Mouse (Mus musculus): ENCODE data around the gene Dcun1d1. TPM values are rescaled to one million over a fixed set of nuclear protein-coding genes. Genes with fewer than 3 reads are reported as not detected.

The Dcun1d1 gene
- polyA plus RNA-seq, 1 experiment from 2014 or later = 95.0 TPM

GRCm38 (mm10) chr3:35963921-35964320 is 26.7 kb upstream of the Dcun1d1 start:
- Histone ChIP-seq H3K4me2 (no peak overlapping the region), H3K9ac (ENCODE audit: low read depth, low read length) (no peak overlapping the region), H3K4me1 (replicated peaks; ENCODE audit: control insufficient read depth, insufficient read depth, low read length) (no peaks in the 10 kb centered on the region), H3K27me3 (replicated peaks; ENCODE audit: control insufficient read depth, insufficient read depth, low read length) (no peaks in the 10 kb centered on the region), H3K27ac (ENCODE audit: low read depth, low read length) (no peak overlapping the region), H3K4me3 (ENCODE audit: low read depth, low read length) (no peak overlapping the region), H3K36me3 (ENCODE audit: control insufficient read depth, insufficient read depth, low read length) (0 out of 2 replicates have a peak, but pooled peaks cover 4% of the 10 kb centered on the region), H3K9me3 (ENCODE audit: control insufficient read depth, low read length) (no peaks in the 10 kb centered on the region)
- WGBS = 87% methylated on average over 5 of the region's 5 CpGs
- DNase-seq (ENCODE audit: low spot score) (no peak), ATAC-seq (replicated peaks; ENCODE audit: low FRiP score) (no peak)

DNA sequence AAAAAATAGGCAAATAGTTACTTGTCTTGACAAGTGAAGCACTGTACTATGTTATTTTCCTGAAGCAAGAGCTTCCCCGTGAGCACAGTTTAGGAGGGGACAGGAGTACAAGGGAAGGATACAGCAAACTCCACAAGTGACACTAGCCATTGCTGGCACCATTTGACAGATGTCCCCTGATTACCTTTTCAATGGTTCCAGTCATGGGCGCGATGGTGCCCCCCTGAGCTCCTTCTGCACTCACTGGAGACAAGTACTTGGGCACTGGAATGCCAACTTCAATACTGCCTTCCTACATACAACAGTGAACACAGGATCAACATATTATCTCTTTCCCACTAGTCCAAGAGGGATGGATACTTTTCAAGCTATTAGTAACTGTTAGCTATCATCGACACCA is 26.2 kb upstream of the Dcun1d1 start:
- H3K4me1 ChIP-seq (replicated peaks; ENCODE audit: control insufficient read depth, insufficient read depth, low read length) = no peaks in the 10 kb centered on the region
- no peak overlapping the region for H3K27ac ChIP-seq (ENCODE audit: low read depth, low read length)
- 0 out of 2 replicates have a peak, but pooled peaks cover 4% of the 10 kb centered on the region for H3K36me3 ChIP-seq (ENCODE audit: control insufficient read depth, insufficient read depth, low read length)
- WGBS = 86% methylated on average over 4 of the region's 4 CpGs
- H3K9me3 ChIP-seq (ENCODE audit: control insufficient read depth, low read length) = no peaks in the 10 kb centered on the region
- no peak overlapping the region for H3K9ac ChIP-seq (ENCODE audit: low read depth, low read length)
- no peak overlapping the region for H3K4me3 ChIP-seq (ENCODE audit: low read depth, low read length)
- ATAC-seq (replicated peaks; ENCODE audit: low FRiP score) = no peak
- H3K27me3 ChIP-seq (replicated peaks; ENCODE audit: control insufficient read depth, insufficient read depth, low read length) = no peaks in the 10 kb centered on the region
- DNase-seq (ENCODE audit: low spot score) = no peak
- H3K4me2 ChIP-seq = no peak overlapping the region

DNA sequence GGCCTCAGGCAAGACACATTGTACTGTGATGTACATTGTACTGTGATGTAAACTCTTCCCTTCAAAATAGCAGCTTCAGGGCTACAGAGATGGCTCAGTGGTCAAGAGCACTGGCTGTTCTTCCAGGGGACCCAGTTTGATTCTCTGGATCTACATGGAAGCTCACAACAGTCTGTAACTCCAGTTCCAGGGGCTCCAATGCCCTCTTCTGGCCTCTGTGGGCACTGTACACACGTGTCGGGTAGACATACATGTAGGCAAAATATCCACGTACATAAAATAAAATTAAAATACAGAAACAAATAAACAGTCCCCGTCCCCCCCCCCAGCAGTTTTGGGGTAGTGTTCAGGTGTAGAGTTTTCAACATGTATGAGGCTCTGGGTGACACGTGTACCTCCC is 25.7 kb upstream of the Dcun1d1 start:
- 86% methylated on average over 5 of the region's 5 CpGs for WGBS
- H3K4me3 ChIP-seq (ENCODE audit: low read depth, low read length) = no peak overlapping the region
- ATAC-seq (replicated peaks; ENCODE audit: low FRiP score) = no peak

DNA sequence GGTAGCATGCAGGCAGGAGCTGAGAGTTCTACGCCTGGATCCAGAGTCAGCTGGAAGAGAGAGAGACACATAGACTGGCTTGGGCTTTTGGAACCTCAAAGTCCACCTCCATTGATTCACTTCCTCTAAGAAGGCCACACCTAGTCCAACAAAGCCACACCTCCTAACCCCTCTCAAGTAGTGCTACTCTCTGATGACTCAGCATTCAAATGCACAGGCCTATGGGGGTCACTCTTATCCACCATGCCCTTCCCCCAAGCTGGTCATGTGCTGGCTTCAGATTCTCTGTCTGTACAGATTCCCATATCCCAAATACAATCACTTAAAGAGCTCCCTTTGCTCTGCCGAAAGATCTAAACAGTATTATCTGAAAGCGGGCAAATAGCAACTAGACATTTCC is 20.0 kb upstream of the Dcun1d1 start:
- Histone ChIP-seq H3K4me3 (ENCODE audit: low read depth, low read length) (no peak overlapping the region), H3K9me3 (ENCODE audit: control insufficient read depth, low read length) (no peaks in the 10 kb centered on the region), H3K4me1 (replicated peaks; ENCODE audit: control insufficient read depth, insufficient read depth, low read length) (no peaks in the 10 kb centered on the region), H3K36me3 (ENCODE audit: control insufficient read depth, insufficient read depth, low read length) (no peaks in the 10 kb centered on the region), H3K4me2 (no peak overlapping the region), H3K9ac (ENCODE audit: low read depth, low read length) (no peak overlapping the region), H3K27me3 (replicated peaks; ENCODE audit: control insufficient read depth, insufficient read depth, low read length) (no peaks in the 10 kb centered on the region), H3K27ac (ENCODE audit: low read depth, low read length) (no peak overlapping the region)
- 90% methylated on average over 3 of the region's 3 CpGs for WGBS
- ATAC-seq (replicated peaks; ENCODE audit: low FRiP score) = no peak
- DNase-seq (ENCODE audit: low spot score) = no peak

More for the DNA sequence above, 25.7 kb upstream of the Dcun1d1 start:
- Histone ChIP-seq H3K4me2 (no peak overlapping the region), H3K27me3 (replicated peaks; ENCODE audit: control insufficient read depth, insufficient read depth, low read length) (no peaks in the 10 kb centered on the region), H3K9me3 (ENCODE audit: control insufficient read depth, low read length) (no peaks in the 10 kb centered on the region), H3K36me3 (ENCODE audit: control insufficient read depth, insufficient read depth, low read length) (0 out of 2 replicates have a peak, but pooled peaks cover 4% of the 10 kb centered on the region), H3K27ac (ENCODE audit: low read depth, low read length) (no peak overlapping the region), H3K9ac (ENCODE audit: low read depth, low read length) (no peak overlapping the region), H3K4me1 (replicated peaks; ENCODE audit: control insufficient read depth, insufficient read depth, low read length) (no peaks in the 10 kb centered on the region)
- DNase-seq (ENCODE audit: low spot score) = no peak

DNA sequence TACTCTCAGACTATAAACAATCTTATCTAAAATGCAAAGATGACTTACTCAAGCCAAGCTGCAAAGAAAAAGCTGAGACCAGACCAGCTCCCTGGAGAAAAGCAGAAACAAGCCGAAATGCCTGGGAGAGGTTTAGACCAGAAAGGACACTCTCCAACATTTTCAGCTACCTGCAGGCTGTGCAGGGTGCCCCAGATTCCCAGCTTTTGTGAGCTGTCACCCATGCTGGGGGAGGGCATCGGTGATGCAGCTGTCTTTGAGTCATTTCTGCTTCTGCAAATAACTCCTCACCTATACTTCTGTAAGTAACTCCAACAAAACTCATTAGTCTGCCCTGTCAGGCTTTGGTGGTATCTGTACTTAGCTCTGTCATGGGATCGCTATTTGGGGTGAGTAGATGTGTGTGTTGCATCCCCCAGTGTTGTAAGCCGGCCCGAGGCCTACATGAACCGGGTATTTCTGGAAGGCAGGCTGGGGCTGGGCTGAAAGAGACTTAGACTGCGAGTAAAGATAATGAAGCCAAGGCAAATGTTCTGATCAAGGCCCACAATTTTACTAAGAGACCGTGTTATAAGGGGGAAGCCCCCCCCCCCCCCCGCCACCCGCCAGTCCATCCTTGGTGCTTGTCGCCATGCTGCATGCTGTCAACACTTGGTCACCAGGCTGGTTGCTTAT is 17.8 kb upstream of the Dcun1d1 start:
- no peak for ATAC-seq (replicated peaks; ENCODE audit: low FRiP score)
- Histone ChIP-seq H3K4me2 (no peak overlapping the region), H3K9ac (ENCODE audit: low read depth, low read length) (no peak overlapping the region), H3K9me3 (ENCODE audit: control insufficient read depth, low read length) (no peaks in the 10 kb centered on the region), H3K4me1 (replicated peaks; ENCODE audit: control insufficient read depth, insufficient read depth, low read length) (no peaks in the 10 kb centered on the region), H3K4me3 (ENCODE audit: low read depth, low read length) (no peak overlapping the region), H3K27me3 (replicated peaks; ENCODE audit: control insufficient read depth, insufficient read depth, low read length) (no peaks in the 10 kb centered on the region), H3K27ac (ENCODE audit: low read depth, low read length) (no peak overlapping the region), H3K36me3 (ENCODE audit: control insufficient read depth, insufficient read depth, low read length) (no peaks in the 10 kb centered on the region)
- 89% methylated on average over 11 of the region's 11 CpGs for WGBS
- DNase-seq (ENCODE audit: low spot score) = no peak

DNA sequence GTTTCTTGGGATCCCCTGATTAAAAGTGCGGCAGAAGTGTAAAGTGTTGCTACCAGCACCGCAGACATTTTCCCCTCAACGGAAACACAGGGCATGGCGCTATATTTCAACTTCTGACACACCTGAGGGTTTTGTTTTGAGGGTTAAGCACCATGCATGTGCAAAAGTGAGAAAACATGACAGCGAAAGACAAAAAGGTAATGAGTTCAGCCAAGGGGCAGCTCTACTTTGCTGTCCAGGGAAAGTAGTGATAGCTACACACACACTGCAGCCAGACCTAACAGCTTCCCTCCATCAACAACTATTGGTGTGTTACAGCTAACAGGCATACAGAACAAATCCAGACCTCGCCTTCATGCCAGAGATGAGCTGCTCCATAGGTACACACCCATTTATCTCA is 16.6 kb upstream of the Dcun1d1 start:
- Histone ChIP-seq H3K27ac (ENCODE audit: low read depth, low read length) (no peak overlapping the region), H3K27me3 (replicated peaks; ENCODE audit: control insufficient read depth, insufficient read depth, low read length) (no peaks in the 10 kb centered on the region), H3K36me3 (ENCODE audit: control insufficient read depth, insufficient read depth, low read length) (no peaks in the 10 kb centered on the region), H3K9me3 (ENCODE audit: control insufficient read depth, low read length) (no peaks in the 10 kb centered on the region), H3K9ac (ENCODE audit: low read depth, low read length) (no peak overlapping the region), H3K4me3 (ENCODE audit: low read depth, low read length) (no peak overlapping the region), H3K4me1 (replicated peaks; ENCODE audit: control insufficient read depth, insufficient read depth, low read length) (no peaks in the 10 kb centered on the region), H3K4me2 (no peak overlapping the region)
- 85% methylated on average over 6 of the region's 6 CpGs for WGBS
- DNase-seq (ENCODE audit: low spot score) (no peak), ATAC-seq (replicated peaks; ENCODE audit: low FRiP score) (no peak)

DNA sequence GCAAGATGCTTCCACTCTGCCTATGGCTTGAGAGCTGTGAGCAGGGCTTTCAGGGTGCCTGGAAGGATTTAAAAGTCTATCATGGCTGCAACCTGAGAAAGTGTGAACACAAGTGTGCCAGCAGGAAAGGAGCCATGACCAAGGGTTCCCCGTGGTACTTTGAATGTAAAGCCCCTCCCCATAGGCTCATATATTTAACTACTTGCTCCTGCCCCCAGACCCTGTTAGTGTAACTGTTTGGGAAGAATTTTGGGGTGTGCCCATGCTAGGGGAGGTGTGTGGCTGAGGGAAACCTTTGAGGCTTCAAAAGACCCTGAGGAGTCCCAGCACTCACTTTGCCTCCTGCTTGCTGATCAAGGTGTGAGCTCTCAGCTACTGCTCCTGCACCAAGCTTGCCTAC is 15.9 kb upstream of the Dcun1d1 start:
- Histone ChIP-seq H3K27me3 (replicated peaks; ENCODE audit: control insufficient read depth, insufficient read depth, low read length) (no peaks in the 10 kb centered on the region), H3K4me2 (no peak overlapping the region), H3K9ac (ENCODE audit: low read depth, low read length) (no peak overlapping the region), H3K4me1 (replicated peaks; ENCODE audit: control insufficient read depth, insufficient read depth, low read length) (no peaks in the 10 kb centered on the region), H3K4me3 (ENCODE audit: low read depth, low read length) (no peak overlapping the region), H3K36me3 (ENCODE audit: control insufficient read depth, insufficient read depth, low read length) (no peaks in the 10 kb centered on the region), H3K27ac (ENCODE audit: low read depth, low read length) (no peak overlapping the region), H3K9me3 (ENCODE audit: control insufficient read depth, low read length) (no peaks in the 10 kb centered on the region)
- 41% methylated on average over 1 of the region's 1 CpGs for WGBS
- DNase-seq (ENCODE audit: low spot score) = no peak
- no peak for ATAC-seq (replicated peaks; ENCODE audit: low FRiP score)

DNA sequence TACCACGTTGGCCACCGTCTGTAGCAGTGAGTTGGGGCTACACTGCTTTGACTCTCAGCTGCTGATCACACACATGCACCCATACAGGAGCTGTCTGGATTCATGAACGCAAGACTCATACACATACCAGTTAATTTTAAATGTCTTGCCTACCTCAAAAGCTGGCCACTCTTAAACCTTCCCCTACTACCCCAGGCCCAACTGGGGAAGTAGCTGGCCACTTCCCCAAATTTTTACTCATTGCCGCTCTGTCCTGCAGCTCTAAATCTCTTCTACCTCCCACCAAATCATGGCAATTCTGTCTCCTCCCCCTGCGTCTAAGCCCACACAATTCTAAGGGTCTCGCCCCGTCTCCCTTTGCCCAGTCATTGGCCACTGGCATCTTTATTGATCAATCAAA is 11.0 kb upstream of the Dcun1d1 start:
- Histone ChIP-seq H3K4me2 (no peak overlapping the region), H3K4me1 (replicated peaks; ENCODE audit: control insufficient read depth, insufficient read depth, low read length) (no peaks in the 10 kb centered on the region), H3K27me3 (replicated peaks; ENCODE audit: control insufficient read depth, insufficient read depth, low read length) (no peaks in the 10 kb centered on the region), H3K27ac (ENCODE audit: low read depth, low read length) (no peak overlapping the region), H3K36me3 (ENCODE audit: control insufficient read depth, insufficient read depth, low read length) (no peaks in the 10 kb centered on the region), H3K9me3 (ENCODE audit: control insufficient read depth, low read length) (no peaks in the 10 kb centered on the region), H3K9ac (ENCODE audit: low read depth, low read length) (no peak overlapping the region), H3K4me3 (ENCODE audit: low read depth, low read length) (no peak overlapping the region)
- no peak for DNase-seq (ENCODE audit: low spot score)
- no peak for ATAC-seq (replicated peaks; ENCODE audit: low FRiP score)
- 74% methylated on average over 7 of the region's 7 CpGs for WGBS

GRCm38 (mm10) chr3:35940520-35941135 is 3.4 kb upstream of the Dcun1d1 start:
- Histone ChIP-seq H3K9me3 (ENCODE audit: control insufficient read depth, low read length) (no peaks in the 10 kb centered on the region), H3K4me3 (ENCODE audit: low read depth, low read length) (no peak overlapping the region), H3K27me3 (replicated peaks; ENCODE audit: control insufficient read depth, insufficient read depth, low read length) (no peaks in the 10 kb centered on the region), H3K36me3 (ENCODE audit: control insufficient read depth, insufficient read depth, low read length) (0 out of 2 replicates have a peak, but pooled peaks cover 3% of the 10 kb centered on the region), H3K9ac (ENCODE audit: low read depth, low read length) (no peak overlapping the region), H3K4me2 (no peak overlapping the region), H3K27ac (ENCODE audit: low read depth, low read length) (no peak overlapping the region), H3K4me1 (replicated peaks; ENCODE audit: control insufficient read depth, insufficient read depth, low read length) (no peaks in the 10 kb centered on the region; the same call in 1 of the 2 replicates)
- no peak for ATAC-seq (replicated peaks; ENCODE audit: low FRiP score)
- 84% methylated on average over 4 of the region's 4 CpGs for WGBS
- DNase-seq (ENCODE audit: low spot score) = no peak

Measured in liver, embryonic 11.5 days (tissue).